In genomic region chr3:6320818-6321504, GRCm38 (mm10) we compare ENCODE assay signal across 20 mouse cellular contexts.
A peak's percentile ranks its signal among the peaks of the same experiment; 100 is the strongest.
DNase-seq lines count a peak whose midpoint lies in the region; ATAC-seq and TF ChIP-seq lines count a peak whose summit lies in the region.
"Had no signal": no experiment of that assay in that cellular context is flagged by ENCODE, and none has a peak within 500 bp of the region (broad histone marks: within the 10 kb centered on the region; RNA-seq: fewer than 3 reads in every experiment).

No protein-coding gene starts in this region.

- H3K9ac ChIP-seq in lung, embryonic 14.5 days: no peak overlapping the region
- no peak overlapping the region for H3K9ac ChIP-seq in limb, embryonic 11.5 days (ENCODE audit: low read length)
- H3K9ac ChIP-seq in intestine, embryonic 16.5 days (ENCODE audit: low read depth, low read length): no peak overlapping the region
- H3K9ac ChIP-seq: hindbrain, embryonic 13.5 days; liver, embryonic 13.5 days had no signal

- no peak overlapping the region for H3K27ac ChIP-seq in lung, embryonic 14.5 days (ENCODE audit: low read depth)
- peak overlapping the region; percentile 26; the same call in 1 of the 2 replicates for H3K27ac ChIP-seq in limb, embryonic 11.5 days (replicated peaks; ENCODE audit: low read depth, low read length)
- no peak overlapping the region for H3K27ac ChIP-seq in intestine, embryonic 16.5 days (ENCODE audit: low read length)
- H3K27ac ChIP-seq: hindbrain, embryonic 13.5 days; liver, embryonic 13.5 days had no signal

- no peaks in the 10 kb centered on the region for H3K27me3 ChIP-seq in lung, embryonic 14.5 days (ENCODE audit: insufficient read depth, low read length)
- H3K27me3 ChIP-seq in limb, embryonic 11.5 days (ENCODE audit: control insufficient read depth, insufficient read depth, low read length): no peaks in the 10 kb centered on the region
- no peaks in the 10 kb centered on the region for H3K27me3 ChIP-seq in intestine, embryonic 16.5 days (replicated peaks; ENCODE audit: control insufficient read depth, insufficient read depth, low read length)
- H3K27me3 ChIP-seq: hindbrain, embryonic 13.5 days; liver, embryonic 13.5 days; megakaryocyte, embryonic 14.5 days; Patski had no signal

- H3K4me1 ChIP-seq in lung, embryonic 14.5 days (ENCODE audit: insufficient read depth): no peaks in the 10 kb centered on the region
- H3K4me1 ChIP-seq in limb, embryonic 11.5 days (ENCODE audit: control insufficient read depth, insufficient read depth, low read length): no peaks in the 10 kb centered on the region
- no peaks in the 10 kb centered on the region for H3K4me1 ChIP-seq in intestine, embryonic 16.5 days (ENCODE audit: control insufficient read depth, insufficient read depth, low read length)
- H3K4me1 ChIP-seq: hindbrain, embryonic 13.5 days; liver, embryonic 13.5 days; megakaryocyte, embryonic 14.5 days had no signal

- H3K4me2 ChIP-seq in lung, embryonic 14.5 days: no peak overlapping the region
- H3K4me2 ChIP-seq in limb, embryonic 11.5 days (ENCODE audit: low read depth, severe bottlenecking): no peak overlapping the region
- H3K4me2 ChIP-seq in intestine, embryonic 16.5 days (ENCODE audit: low read depth, low read length): no peak overlapping the region
- H3K4me2 ChIP-seq: hindbrain, embryonic 13.5 days; liver, embryonic 13.5 days had no signal

- 48% methylated on average over 6 of the region's 6 CpGs for WGBS in lung, embryonic 14.5 days
- 9% methylated on average over 6 of the region's 6 CpGs for WGBS in limb, embryonic 11.5 days
- WGBS in intestine, embryonic 16.5 days: 62% methylated on average over 6 of the region's 6 CpGs

- no peak for ATAC-seq in lung, embryonic 14.5 days (ENCODE audit: insufficient read depth)
- no peak; the same call in 1 of the 2 replicates for ATAC-seq in limb, embryonic 11.5 days (ENCODE audit: insufficient number of reproducible peaks, low FRiP score, low TSS enrichment, low read depth)
- ATAC-seq in intestine, embryonic 16.5 days: no peak
- no peak for ATAC-seq in megakaryocyte, adult 5-6 weeks (ENCODE audit: poor library complexity, severe bottlenecking)
- ATAC-seq: activated CD4-positive, CD25-positive, alpha-beta regulatory T cell, adult 4 months; intestine, postnatal 0 days; midbrain, embryonic 16.5 days; Patski had no signal

- TF ChIP-seq CTCF in lung, embryonic 14.5 days (IDR thresholded peaks at IDR 0.05; ENCODE audit: low read depth): no peak

- peak; percentile 5 for DNase-seq in lung, embryonic 14.5 days
- no peak for DNase-seq in lung, postnatal 4 days
- DNase-seq in adipocyte (ENCODE audit: low spot score): peak; percentile 15
- no peak for DNase-seq in limb, embryonic 11.5 days (ENCODE audit: low spot score)
- DNase-seq in ovary, postnatal 14 days (ENCODE audit: low spot score): no peak
- DNase-seq: adrenal gland, postnatal 25 days; cerebellum, adult 2 months; gastrocnemius, postnatal 14 days; heart, postnatal 10 days; kidney, postnatal 25 days; liver, embryonic 13.5 days; right cerebral cortex, adult 18-20 months had no signal

- H3K4me3 ChIP-seq in lung, embryonic 14.5 days (ENCODE audit: low read depth, low read length): no peak overlapping the region
- no peak overlapping the region for H3K4me3 ChIP-seq in limb, embryonic 11.5 days (ENCODE audit: low read depth, low read length)
- H3K4me3 ChIP-seq in intestine, embryonic 16.5 days (ENCODE audit: low read length): no peak overlapping the region
- H3K4me3 ChIP-seq: hindbrain, embryonic 13.5 days; liver, embryonic 13.5 days; megakaryocyte, embryonic 14.5 days had no signal

- H3K36me3 ChIP-seq in lung, embryonic 14.5 days (ENCODE audit: insufficient read depth): no peaks in the 10 kb centered on the region
- no peaks in the 10 kb centered on the region for H3K36me3 ChIP-seq in limb, embryonic 11.5 days (ENCODE audit: control insufficient read depth, insufficient read depth, low read length)
- no peaks in the 10 kb centered on the region for H3K36me3 ChIP-seq in intestine, embryonic 16.5 days (ENCODE audit: control insufficient read depth, insufficient read depth, low read length)
- H3K36me3 ChIP-seq: hindbrain, embryonic 13.5 days; liver, embryonic 13.5 days had no signal

- no peaks in the 10 kb centered on the region for H3K9me3 ChIP-seq in lung, embryonic 14.5 days (ENCODE audit: low read depth, low read length)
- no peaks in the 10 kb centered on the region for H3K9me3 ChIP-seq in limb, embryonic 11.5 days (ENCODE audit: control insufficient read depth, low read length)
- H3K9me3 ChIP-seq in intestine, embryonic 16.5 days (ENCODE audit: control insufficient read depth, low read length): no peaks in the 10 kb centered on the region
- H3K9me3 ChIP-seq: hindbrain, embryonic 13.5 days; liver, embryonic 13.5 days; megakaryocyte, embryonic 14.5 days had no signal

Comparison
In these comparisons a context has a peak if more than half of its experiments do, and no peak if none do; other contexts are left out.
1. DNase-seq: peak in lung, embryonic 14.5 days (single experiment) and adipocyte (single experiment); none in lung, postnatal 4 days (0 of 2), limb, embryonic 11.5 days (single experiment) and ovary, postnatal 14 days (single experiment).